Comparison of ENCODE assay signal across 8 mouse cellular contexts in genomic region chr10:128303126-128304021, GRCm38 (mm10). TPM values are rescaled to one million over a fixed set of nuclear protein-coding genes. Genes with fewer than 3 reads are reported as not detected.
DNase-seq lines count a peak whose midpoint lies in the region; ATAC-seq lines count a peak whose summit lies in the region.

Pan2 (plus strand) TSS chr10:128303335.

- WGBS in heart, embryonic 10.5 days, result 2% methylated on average over 37 of the region's 37 CpGs
- WGBS in kidney, embryonic 15.5 days, result 2% methylated on average over 37 of the region's 37 CpGs

- H3K9me3 ChIP-seq in heart, embryonic 10.5 days, result no peaks in the 10 kb centered on the region
- H3K9me3 ChIP-seq in kidney, embryonic 15.5 days (replicated peaks), result no peaks in the 10 kb centered on the region

- H3K27ac ChIP-seq in heart, embryonic 10.5 days, result peak within 1 kb of the TSS; percentile 96
- peak within 1 kb of the TSS; percentile 98 for H3K27ac ChIP-seq in kidney, embryonic 15.5 days

- peak; percentile 98 to 99 for DNase-seq in B cell, adult 2 months
- peak; percentile 100 for DNase-seq in brain, adult 2 months (ENCODE audit: low read depth, low spot score)
- DNase-seq in heart, embryonic 10.5 days (ENCODE audit: low spot score), result peak; percentile 100
- peak; percentile 98 for DNase-seq in liver
- peak; percentile 99 for DNase-seq in spleen, postnatal 4 days (ENCODE audit: low spot score in 2 of 2)

- peaks cover 15% of the 10 kb centered on the region for H3K4me1 ChIP-seq in heart, embryonic 10.5 days
- peaks cover 19% of the 10 kb centered on the region for H3K4me1 ChIP-seq in kidney, embryonic 15.5 days

- H3K4me3 ChIP-seq in heart, embryonic 10.5 days, result peak within 1 kb of the TSS; percentile 74
- peak within 1 kb of the TSS; percentile 50 for H3K4me3 ChIP-seq in kidney, embryonic 15.5 days (replicated peaks)

- peak within 1 kb of the TSS; percentile 81 for H3K4me2 ChIP-seq in kidney, embryonic 15.5 days

- peak; percentile 96 for ATAC-seq in erythroblast, adult 5-6 weeks (replicated peaks; ENCODE audit: low FRiP score, poor library complexity, severe bottlenecking)
- ATAC-seq in kidney, embryonic 15.5 days (replicated peaks; ENCODE audit: low FRiP score), result peak; percentile 99
- peak; percentile 92 for ATAC-seq in monocyte, adult 5-6 weeks (replicated peaks; ENCODE audit: insufficient number of reproducible peaks, low FRiP score, low TSS enrichment, poor library complexity, severe bottlenecking)

- no peaks in the 10 kb centered on the region for H3K27me3 ChIP-seq in heart, embryonic 10.5 days (ENCODE audit: insufficient read depth, poor library complexity, severe bottlenecking)
- no peaks in the 10 kb centered on the region for H3K27me3 ChIP-seq in kidney, embryonic 15.5 days

- H3K9ac ChIP-seq in kidney, embryonic 15.5 days, result peak within 1 kb of the TSS; percentile 57

- H3K36me3 ChIP-seq in heart, embryonic 10.5 days, result peaks cover 14% of the 10 kb centered on the region
- peaks cover 26% of the 10 kb centered on the region for H3K36me3 ChIP-seq in kidney, embryonic 15.5 days

RNA-seq across cellular contexts. Expression of gene Pan2, which starts in this region (rescaled TPM):
- total RNA-seq in erythroblast, adult 5-6 weeks (2015; ENCODE audit: low replicate concordance), result 7.9 and 8.8 TPM in 2 replicates
- 7.5 and 8.9 TPM in 2 replicates for total RNA-seq in erythroblast, adult 5-6 weeks (2017; ENCODE audit: low replicate concordance)
- polyA plus RNA-seq in heart, embryonic 10.5 days (2016; fragmentation: Nextera tagmentation; extraction: Ambion mirVana), result 29.9 and 31.4 TPM in 2 replicates
- 38.4 and 41.7 TPM in 2 replicates for polyA plus RNA-seq in kidney, embryonic 15.5 days (2015; fragmentation: Nextera tagmentation; extraction: Ambion mirVana)
- total RNA-seq in monocyte, adult 5-6 weeks (2017), result 12.1 to 21.8 TPM (median 14.6 TPM) in 3 replicates

Comparison
In these comparisons a context has a peak if more than half of its experiments do, and no peak if none do; other contexts are left out.
1. Peak in every context shown above with its lines: DNase-seq, ATAC-seq, H3K4me3 ChIP-seq and H3K27ac ChIP-seq.